Mouse (Mus musculus) neural tube, embryonic 13.5 days (tissue): ENCODE measurements at regions not wholly inside any gene's neighbourhood (a gene's known extent, or its start where the extent isn't known, plus 50 kb on each side); places are given as distances from the start of the nearest gene placed in this dataset.

Source experiments
- ATAC-seq: fragments of 200-750 bp; cut with Nextera tagmentation; 2 replicates; pipeline ENCODE4 v1.8.0; 2017; ENCODE audit warnings: low read depth, mild to moderate bottlenecking, moderate TSS enrichment, moderate library complexity
- H3K27ac ChIP-seq: fragments of 300-500 bp; sonication (generic); replicated peaks from 2 replicates; pipeline ENCODE4 v1.5.1; 2015; ENCODE audit warnings: moderate library complexity, mild to moderate bottlenecking, inconsistent platforms
- H3K27me3 ChIP-seq: fragments of 300-500 bp; sonication (generic); 2 replicates; pipeline ENCODE4 v1.6.1; 2015; ENCODE audit warnings: mild to moderate bottlenecking, inconsistent platforms
- H3K36me3 ChIP-seq: fragments of 300-500 bp; sonication (generic); 2 replicates; pipeline ENCODE4 v1.6.1; 2015; ENCODE audit warnings: mild to moderate bottlenecking, inconsistent platforms
- H3K4me1 ChIP-seq: fragments of 300-500 bp; sonication (generic); replicated peaks from 2 replicates; pipeline ENCODE4 v1.6.1; 2015; ENCODE audit warnings: inconsistent platforms
- H3K4me2 ChIP-seq: fragments of 300-500 bp; sonication (generic); 2 replicates; pipeline ENCODE4 v1.6.1; 2015; ENCODE audit warnings: inconsistent platforms, mild to moderate bottlenecking, moderate library complexity
- H3K4me3 ChIP-seq: fragments of 300-500 bp; sonication (generic); 2 replicates; pipeline ENCODE4 v1.5.1; 2015; ENCODE audit warnings: mild to moderate bottlenecking, inconsistent platforms
- H3K9ac ChIP-seq: fragments of 300-500 bp; sonication (generic); 2 replicates; pipeline ENCODE4 v1.6.1; 2015; ENCODE audit warnings: moderate library complexity, mild to moderate bottlenecking, inconsistent platforms
- H3K9me3 ChIP-seq: fragments of 300-500 bp; sonication (generic); 2 replicates; pipeline ENCODE4 v1.6.1; 2016; ENCODE audit warnings: inconsistent platforms
- WGBS: fragments of 180-500 bp; shearing (Covaris S2); methylation state at CpG from one replicate; pipeline ENCODE4 v1.1.7; 2015; 5-methylcytosine and 5-hydroxymethylcytosine counted together

- Histone ChIP-seq H3K9ac (no peak overlapping the region), H3K27me3 (no peaks in the 10 kb centered on the region), H3K4me3 (no peak overlapping the region), H3K9me3 (no peaks in the 10 kb centered on the region), H3K36me3 (no peaks in the 10 kb centered on the region), H3K4me2 (no peak overlapping the region), H3K4me1 (no peaks in the 10 kb centered on the region), H3K27ac (no peak overlapping the region)
- no peak for ATAC-seq
- WGBS = 79% methylated on average over 6 of the region's 6 CpGs
Measured at GRCm38 (mm10) chr3:128285214-128285613, 389.1 kb upstream of the Fam241a start.

- Histone ChIP-seq H3K4me2 (no peak overlapping the region), H3K4me3 (no peak overlapping the region), H3K9me3 (no peaks in the 10 kb centered on the region), H3K9ac (no peak overlapping the region), H3K27ac (no peak overlapping the region), H3K4me1 (no peaks in the 10 kb centered on the region), H3K36me3 (no peaks in the 10 kb centered on the region), H3K27me3 (no peaks in the 10 kb centered on the region)
- 95% methylated on average over 4 of the region's 4 CpGs for WGBS
- ATAC-seq = no peak
Measured at GRCm38 (mm10) chr3:128280626-128281025, 384.5 kb upstream of the Fam241a start.

- Histone ChIP-seq H3K27me3 (no peaks in the 10 kb centered on the region), H3K4me1 (no peaks in the 10 kb centered on the region), H3K9me3 (no peaks in the 10 kb centered on the region), H3K4me3 (no peak overlapping the region), H3K4me2 (no peak overlapping the region), H3K9ac (no peak overlapping the region), H3K27ac (no peak overlapping the region), H3K36me3 (no peaks in the 10 kb centered on the region)
- 50% methylated on average over 6 of the region's 6 CpGs for WGBS
- ATAC-seq = no peak
Measured at GRCm38 (mm10) chr3:128270576-128270975, 374.5 kb upstream of the Fam241a start.

- H3K4me1 ChIP-seq = no peaks in the 10 kb centered on the region
- H3K4me3 ChIP-seq = no peak overlapping the region
- no peak overlapping the region for H3K4me2 ChIP-seq
- no peaks in the 10 kb centered on the region for H3K36me3 ChIP-seq
- 84% methylated on average over 2 of the region's 2 CpGs for WGBS
- H3K27me3 ChIP-seq = no peaks in the 10 kb centered on the region
- no peak overlapping the region for H3K9ac ChIP-seq
- H3K9me3 ChIP-seq = no peaks in the 10 kb centered on the region
- H3K27ac ChIP-seq = no peak overlapping the region
- ATAC-seq = no peak
Measured at GRCm38 (mm10) chr3:128261208-128261607, 365.1 kb upstream of the Fam241a start.

- 70% methylated on average over 2 of the region's 2 CpGs for WGBS
- H3K27me3 ChIP-seq = no peaks in the 10 kb centered on the region
- H3K4me1 ChIP-seq = no peaks in the 10 kb centered on the region
- no peak overlapping the region for H3K4me3 ChIP-seq
- H3K36me3 ChIP-seq = no peaks in the 10 kb centered on the region
- no peak overlapping the region for H3K27ac ChIP-seq
- H3K4me2 ChIP-seq = no peak overlapping the region
- no peak overlapping the region for H3K9ac ChIP-seq
- no peaks in the 10 kb centered on the region for H3K9me3 ChIP-seq
- ATAC-seq = no peak
Measured at GRCm38 (mm10) chr3:128247816-128248215, 351.7 kb upstream of the Fam241a start.

- no peaks in the 10 kb centered on the region for H3K4me1 ChIP-seq
- WGBS = 84% methylated on average over 7 of the region's 7 CpGs
- H3K9me3 ChIP-seq = no peaks in the 10 kb centered on the region
Measured at GRCm38 (mm10) chr3:128239813-128240421, 343.8 kb upstream of the Fam241a start.

GRCm38 (mm10) chr3:128230390-128230789 is 334.3 kb upstream of the Fam241a start:
- Histone ChIP-seq H3K4me3 (no peak overlapping the region), H3K9ac (no peak overlapping the region), H3K36me3 (no peaks in the 10 kb centered on the region), H3K9me3 (no peaks in the 10 kb centered on the region), H3K27ac (no peak overlapping the region), H3K27me3 (no peaks in the 10 kb centered on the region), H3K4me2 (no peak overlapping the region), H3K4me1 (no peaks in the 10 kb centered on the region)
- 90% methylated on average over 5 of the region's 5 CpGs for WGBS
- ATAC-seq = no peak

More at GRCm38 (mm10) chr3:128239813-128240421, 343.8 kb upstream of the Fam241a start:
- Histone ChIP-seq H3K36me3 (no peaks in the 10 kb centered on the region), H3K4me3 (no peak overlapping the region), H3K27me3 (no peaks in the 10 kb centered on the region), H3K9ac (no peak overlapping the region), H3K27ac (no peak overlapping the region), H3K4me2 (no peak overlapping the region)
- ATAC-seq = no peak

- H3K27me3 ChIP-seq = no peaks in the 10 kb centered on the region
- H3K4me2 ChIP-seq = no peak overlapping the region
- WGBS = 80% methylated on average over 6 of the region's 6 CpGs
- ATAC-seq = no peak
- no peak overlapping the region for H3K27ac ChIP-seq
- no peak overlapping the region for H3K9ac ChIP-seq
- no peaks in the 10 kb centered on the region for H3K36me3 ChIP-seq
- H3K9me3 ChIP-seq = no peaks in the 10 kb centered on the region
- H3K4me3 ChIP-seq = no peak overlapping the region
- peaks cover 4% of the 10 kb centered on the region for H3K4me1 ChIP-seq
Measured at GRCm38 (mm10) chr3:128226930-128227585, 330.9 kb upstream of the Fam241a start.

GRCm38 (mm10) chr3:128226503-128226902 is 330.4 kb upstream of the Fam241a start:
- no peak for ATAC-seq
- WGBS = 89% methylated on average over 6 of the region's 6 CpGs
- Histone ChIP-seq H3K4me2 (no peak overlapping the region), H3K27me3 (no peaks in the 10 kb centered on the region), H3K4me1 (peaks cover 4% of the 10 kb centered on the region), H3K4me3 (no peak overlapping the region), H3K9me3 (no peaks in the 10 kb centered on the region), H3K27ac (no peak overlapping the region), H3K9ac (no peak overlapping the region), H3K36me3 (no peaks in the 10 kb centered on the region)

- no peak overlapping the region for H3K4me3 ChIP-seq
- no peaks in the 10 kb centered on the region for H3K36me3 ChIP-seq
- no peaks in the 10 kb centered on the region for H3K27me3 ChIP-seq
- H3K4me2 ChIP-seq = no peak overlapping the region
- ATAC-seq = no peak
- H3K27ac ChIP-seq = no peak overlapping the region
- H3K9ac ChIP-seq = no peak overlapping the region
- WGBS = 24% methylated on average over 12 of the region's 12 CpGs
- H3K9me3 ChIP-seq = no peaks in the 10 kb centered on the region
- H3K4me1 ChIP-seq = peaks cover 4% of the 10 kb centered on the region
Measured at GRCm38 (mm10) chr3:128222344-128222743, 326.2 kb upstream of the Fam241a start.

GRCm38 (mm10) chr3:128221625-128222024 is 325.5 kb upstream of the Fam241a start:
- WGBS = 32% methylated on average over 2 of the region's 2 CpGs
- Histone ChIP-seq H3K4me2 (no peak overlapping the region), H3K4me1 (peaks cover 4% of the 10 kb centered on the region), H3K27me3 (no peaks in the 10 kb centered on the region), H3K36me3 (no peaks in the 10 kb centered on the region), H3K27ac (no peak overlapping the region), H3K9ac (no peak overlapping the region), H3K4me3 (no peak overlapping the region), H3K9me3 (no peaks in the 10 kb centered on the region)
- ATAC-seq = no peak

- Histone ChIP-seq H3K9me3 (no peaks in the 10 kb centered on the region), H3K27ac (no peak overlapping the region), H3K4me3 (no peak overlapping the region), H3K9ac (no peak overlapping the region), H3K4me2 (no peak overlapping the region), H3K4me1 (peaks cover 4% of the 10 kb centered on the region), H3K27me3 (no peaks in the 10 kb centered on the region), H3K36me3 (no peaks in the 10 kb centered on the region)
- ATAC-seq = no peak
- WGBS = 70% methylated on average over 8 of the region's 8 CpGs
Measured at GRCm38 (mm10) chr3:128220776-128221550, 324.8 kb upstream of the Fam241a start.
